Mouse (Mus musculus) erythroblast, embryonic 14.5 days (primary cell): ENCODE results near the gene Scn1a.

ENCODE experiments used
- GATA1 ChIP-seq: IDR thresholded peaks from 2 replicates; pipeline ENCODE4 v1.6.1; 2012; ENCODE audit warnings: low read length, inconsistent platforms, mixed read lengths
- TAL1 ChIP-seq: IDR thresholded peaks from 3 replicates; pipeline ENCODE4 v1.6.1; 2012; ENCODE audit warnings: low read length, inconsistent platforms, mixed read lengths

- TF ChIP-seq TAL1 = no peak
- TF ChIP-seq GATA1 = no peak
Measured at GRCm38 (mm10) chr2:66367957-66368356, 72.7 kb downstream of the Scn1a start.
